Mouse (Mus musculus): Measurements from ENCODE around the gene Sdc3.

- TF ChIP-seq POLR2A (IDR thresholded peaks at IDR 0.05; ENCODE audit: insufficient read depth, low read depth, low read length), result no peak
- TF ChIP-seq EP300 (IDR thresholded peaks at IDR 0.05; ENCODE audit: insufficient read depth, low read depth, low read length), result no peak
- no peak for TF ChIP-seq CTCF (IDR thresholded peaks at IDR 0.05)
Observed at GRCm38 (mm10) chr4:130860902-130861652, 68.7 kb downstream of the Sdc3 start.

All from heart, adult 2 months (tissue).